Mouse (Mus musculus) heart, embryonic 13.5 days (tissue): ENCODE data around the gene Lrrc8d. TPM values are rescaled to one million over a fixed set of nuclear protein-coding genes. Genes with fewer than 3 reads are reported as not detected.

ENCODE experiments used
- ATAC-seq: fragments of 200-750 bp; cut with Nextera tagmentation; 2 replicates; pipeline ENCODE4 v1.8.0; 2017; ENCODE audit warnings: moderate TSS enrichment; ENCODE audit not compliant: insufficient number of reproducible peaks, low FRiP score, low TSS enrichment; ENCODE audit errors: extremely low read depth
- H3K27ac ChIP-seq: fragments of 300-500 bp; sonication (generic); replicated peaks from 2 replicates; pipeline ENCODE4 v1.5.1; 2015; ENCODE audit warnings: moderate library complexity, mild to moderate bottlenecking, inconsistent platforms
- H3K27me3 ChIP-seq: fragments of 300-500 bp; sonication (generic); replicated peaks from 2 replicates; pipeline ENCODE4 v1.6.1; 2015; ENCODE audit warnings: mild to moderate bottlenecking, inconsistent platforms
- H3K36me3 ChIP-seq: fragments of 300-500 bp; sonication (generic); 2 replicates; pipeline ENCODE4 v1.6.1; 2015; ENCODE audit warnings: mild to moderate bottlenecking, inconsistent platforms
- H3K4me1 ChIP-seq: fragments of 300-500 bp; sonication (generic); 2 replicates; pipeline ENCODE4 v1.6.1; 2015; ENCODE audit warnings: inconsistent platforms
- H3K4me2 ChIP-seq: fragments of 300-500 bp; sonication (generic); 2 replicates; pipeline ENCODE4 v1.6.1; 2015; ENCODE audit warnings: inconsistent platforms, mild to moderate bottlenecking, moderate library complexity
- H3K4me3 ChIP-seq: fragments of 300-500 bp; sonication (generic); 2 replicates; pipeline ENCODE4 v1.5.1; 2015; ENCODE audit warnings: moderate library complexity, mild to moderate bottlenecking, inconsistent platforms
- H3K9ac ChIP-seq: fragments of 300-500 bp; sonication (generic); 2 replicates; pipeline ENCODE4 v1.6.1; 2015; ENCODE audit warnings: inconsistent platforms, mild to moderate bottlenecking, moderate library complexity
- H3K9me3 ChIP-seq: fragments of 300-500 bp; sonication (generic); 2 replicates; pipeline ENCODE4 v1.6.1; 2016; ENCODE audit warnings: inconsistent platforms
- WGBS: fragments of 180-500 bp; shearing (Covaris S2); methylation state at CpG from one replicate; pipeline ENCODE4 v1.1.7; 2015; ENCODE audit warnings: mixed read lengths; 5-methylcytosine and 5-hydroxymethylcytosine counted together
- polyA plus RNA-seq: library from polyadenylated mRNA; unstranded; fragments of >200 nt; fragmentation: Nextera tagmentation; extraction: Ambion mirVana; gene quantifications from 2 replicates; pipeline ENCODE4 v1.2.1, GENCODE M21; 2015

Lrrc8d gene
- polyA plus RNA-seq, 1 experiment from 2014 or later, result 9.0 TPM

DNA sequence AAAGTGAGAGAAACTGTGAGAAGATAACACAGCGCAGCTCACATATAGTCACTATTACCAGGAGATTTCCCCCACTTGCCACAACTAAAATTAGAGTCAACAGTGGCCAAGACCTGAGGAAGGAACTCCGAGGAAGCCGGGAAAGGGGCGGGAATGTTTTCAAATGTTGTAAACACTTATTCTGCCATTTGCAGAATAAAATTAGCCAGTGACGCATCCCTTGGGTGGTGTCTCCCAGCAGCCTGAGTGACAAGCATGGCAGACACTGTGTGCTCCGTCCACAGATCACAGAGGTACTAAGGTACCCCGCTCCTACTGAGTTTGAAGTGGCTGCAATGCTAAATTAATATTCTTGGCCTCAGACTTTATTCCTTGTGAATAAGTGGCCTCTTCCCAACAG, 124.5 kb downstream of the Lrrc8d start:
- Histone ChIP-seq H3K4me1 (peaks cover 24% of the 10 kb centered on the region), H3K4me3 (no peak overlapping the region), H3K27ac (no peak overlapping the region), H3K9ac (no peak overlapping the region), H3K36me3 (no peaks in the 10 kb centered on the region), H3K27me3 (0 out of 2 replicates have a peak, but pooled peaks cover 11% of the 10 kb centered on the region), H3K4me2 (no peak overlapping the region), H3K9me3 (no peaks in the 10 kb centered on the region)
- no peak for ATAC-seq
- WGBS, result 66% methylated on average over 7 of the region's 7 CpGs

GRCm38 (mm10) chr5:105824827-105825226, 125.1 kb downstream of the Lrrc8d start:
- Histone ChIP-seq H3K9ac (no peak overlapping the region), H3K4me1 (peaks cover 28% of the 10 kb centered on the region), H3K9me3 (no peaks in the 10 kb centered on the region), H3K4me2 (no peak overlapping the region), H3K27me3 (0 out of 2 replicates have a peak, but pooled peaks cover 8% of the 10 kb centered on the region), H3K27ac (no peak overlapping the region), H3K36me3 (no peaks in the 10 kb centered on the region), H3K4me3 (no peak overlapping the region)
- ATAC-seq, result no peak
- 53% methylated on average over 4 of the region's 4 CpGs for whole genome bisulfite sequencing

DNA sequence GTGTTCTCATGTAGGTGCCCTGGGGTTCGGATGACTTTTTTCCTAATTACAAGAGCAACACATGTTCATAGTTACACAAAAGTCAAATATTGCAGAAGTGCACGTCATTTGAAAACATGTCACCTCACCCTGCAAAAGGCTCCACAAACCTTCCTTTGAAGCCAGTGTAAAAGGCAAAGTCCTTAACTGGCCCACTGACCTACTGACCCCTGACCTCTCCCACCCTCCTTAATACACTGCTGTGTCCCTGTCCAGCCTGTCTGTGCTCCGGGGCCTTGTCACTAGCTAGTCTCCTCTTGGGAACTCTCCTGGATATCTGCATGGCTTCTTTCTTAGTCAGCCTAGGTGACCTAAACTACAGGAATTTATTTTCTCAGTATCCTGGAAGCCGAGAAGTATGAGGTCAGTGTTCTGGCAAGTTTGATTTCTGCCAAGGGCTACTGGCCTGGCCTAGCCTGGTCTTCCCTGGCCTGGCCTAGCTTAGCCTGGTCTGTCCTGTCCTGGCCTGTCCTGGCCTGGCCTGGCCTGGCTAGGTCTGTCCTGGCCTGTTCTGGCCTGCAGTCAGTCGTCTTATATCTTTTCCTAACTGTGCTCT, 127.2 kb downstream of the Lrrc8d start:
- H3K4me2 ChIP-seq, result no peak overlapping the region
- H3K4me1 ChIP-seq, result peaks cover 28% of the 10 kb centered on the region
- H3K9ac ChIP-seq, result no peak overlapping the region
- H3K36me3 ChIP-seq, result no peaks in the 10 kb centered on the region
- ATAC-seq, result no peak
- 69% methylated on average over 5 of the region's 5 CpGs for WGBS
- H3K27ac ChIP-seq, result no peak overlapping the region
- H3K27me3 ChIP-seq, result no peaks in the 10 kb centered on the region
- no peak overlapping the region for H3K4me3 ChIP-seq
- no peaks in the 10 kb centered on the region for H3K9me3 ChIP-seq

GRCm38 (mm10) chr5:105828050-105828449, 128.3 kb downstream of the Lrrc8d start:
- H3K4me3 ChIP-seq, result no peak overlapping the region
- no peaks in the 10 kb centered on the region for H3K36me3 ChIP-seq
- no peak overlapping the region for H3K9ac ChIP-seq
- H3K4me2 ChIP-seq, result no peak overlapping the region
- no peak overlapping the region for H3K27ac ChIP-seq
- ATAC-seq, result no peak
- no peaks in the 10 kb centered on the region; the same call in 1 of the 2 replicates for H3K27me3 ChIP-seq
- 86% methylated on average over 3 of the region's 3 CpGs for WGBS
- H3K9me3 ChIP-seq, result no peaks in the 10 kb centered on the region
- H3K4me1 ChIP-seq, result peaks cover 28% of the 10 kb centered on the region

GRCm38 (mm10) chr5:105829008-105829586, 129.3 kb downstream of the Lrrc8d start:
- peaks cover 25% of the 10 kb centered on the region for H3K4me1 ChIP-seq
- WGBS, result 26% methylated on average over 7 of the region's 7 CpGs
- ATAC-seq, result no peak
- peak overlapping the region; percentile 46 for H3K27ac ChIP-seq
- H3K4me3 ChIP-seq, result no peak overlapping the region
- H3K27me3 ChIP-seq, result peaks cover 2% of the 10 kb centered on the region; the same call in 1 of the 2 replicates
- no peaks in the 10 kb centered on the region for H3K36me3 ChIP-seq
- no peak overlapping the region for H3K9ac ChIP-seq
- H3K4me2 ChIP-seq, result no peak overlapping the region
- H3K9me3 ChIP-seq, result no peaks in the 10 kb centered on the region

DNA sequence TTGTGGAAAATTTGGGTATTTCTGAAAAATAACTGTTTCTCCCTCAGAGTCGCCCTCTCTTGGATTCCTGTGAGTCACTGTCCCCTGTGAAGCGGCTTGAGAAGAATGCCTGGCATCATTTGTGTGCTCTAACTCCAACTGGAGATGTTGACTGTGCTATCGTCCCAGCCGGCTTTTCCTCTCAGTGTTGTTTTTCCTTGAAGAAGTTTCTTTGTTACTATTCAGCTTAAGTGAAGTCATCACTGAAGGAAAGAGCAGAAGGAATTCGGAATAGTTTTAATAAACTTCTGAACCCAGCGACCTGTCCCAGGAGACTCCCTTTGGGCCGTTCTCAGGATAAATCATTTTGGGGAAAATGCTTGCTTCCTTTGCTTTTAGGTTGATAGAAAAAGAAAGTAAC, 132.4 kb downstream of the Lrrc8d start:
- Histone ChIP-seq H3K27ac (no peak overlapping the region), H3K27me3 (peaks cover 6% of the 10 kb centered on the region; the same call in 1 of the 2 replicates), H3K4me1 (peaks cover 15% of the 10 kb centered on the region), H3K36me3 (no peaks in the 10 kb centered on the region), H3K4me2 (no peak overlapping the region), H3K9ac (no peak overlapping the region), H3K4me3 (no peak overlapping the region), H3K9me3 (no peaks in the 10 kb centered on the region)
- WGBS, result 51% methylated on average over 7 of the region's 7 CpGs
- ATAC-seq, result no peak

DNA sequence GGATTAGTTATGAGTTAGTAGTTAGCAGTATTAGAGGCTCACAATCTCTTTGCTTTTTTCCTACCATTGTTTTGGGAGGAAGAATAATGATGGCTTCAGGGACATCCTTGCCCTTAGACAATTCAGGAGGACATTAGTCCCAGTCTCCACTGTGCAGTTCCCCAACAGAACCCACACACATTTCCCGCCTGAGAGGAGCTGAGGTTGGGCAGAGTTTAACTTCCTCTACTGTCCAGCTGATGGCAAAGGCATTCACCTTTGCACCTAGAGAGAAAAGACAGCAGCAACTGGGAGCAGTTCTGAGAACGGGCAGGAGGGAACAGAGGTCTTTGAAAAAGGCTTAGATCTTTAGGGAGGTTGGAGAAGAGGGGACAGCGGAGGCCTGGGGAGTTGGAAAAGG, 134.2 kb downstream of the Lrrc8d start:
- H3K4me3 ChIP-seq, result no peak overlapping the region
- H3K9me3 ChIP-seq, result no peaks in the 10 kb centered on the region
- peaks cover 14% of the 10 kb centered on the region for H3K4me1 ChIP-seq
- H3K4me2 ChIP-seq, result no peak overlapping the region
- no peak overlapping the region for H3K27ac ChIP-seq
- H3K9ac ChIP-seq, result no peak overlapping the region
- ATAC-seq, result no peak
- no peaks in the 10 kb centered on the region for H3K36me3 ChIP-seq
- WGBS, result 59% methylated on average over 3 of the region's 3 CpGs
- H3K27me3 ChIP-seq, result peaks cover 6% of the 10 kb centered on the region; the same call in 1 of the 2 replicates

DNA sequence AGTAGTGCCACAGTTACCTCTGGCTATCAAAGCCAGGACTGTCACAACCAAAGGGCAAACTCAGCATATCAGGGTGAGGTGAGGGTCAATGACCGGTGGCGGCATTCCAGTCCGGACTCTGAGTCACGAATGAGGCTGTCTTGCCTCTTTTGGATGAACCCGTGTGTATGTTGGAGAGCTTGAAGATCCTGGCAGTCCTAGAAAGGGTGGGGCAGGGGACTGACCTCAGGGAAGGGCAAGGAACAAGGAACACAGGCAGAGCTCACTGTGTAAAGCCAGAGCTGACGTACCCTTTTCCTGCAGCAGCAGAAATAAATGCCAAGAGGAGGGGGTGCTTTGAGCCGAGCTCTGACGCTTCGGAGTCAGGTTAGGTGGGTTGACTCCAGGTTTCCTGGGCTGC, 136.2 kb downstream of the Lrrc8d start:
- Histone ChIP-seq H3K27ac (no peak overlapping the region), H3K4me3 (no peak overlapping the region), H3K4me1 (peaks cover 7% of the 10 kb centered on the region), H3K36me3 (no peaks in the 10 kb centered on the region), H3K9ac (no peak overlapping the region), H3K4me2 (no peak overlapping the region), H3K27me3 (peaks cover 6% of the 10 kb centered on the region; the same call in 1 of the 2 replicates), H3K9me3 (no peaks in the 10 kb centered on the region)
- 58% methylated on average over 9 of the region's 9 CpGs for WGBS
- no peak for ATAC-seq

GRCm38 (mm10) chr5:105839740-105840310, 140.1 kb downstream of the Lrrc8d start:
- ATAC-seq, result no peak
- H3K27me3 ChIP-seq, result 0 out of 2 replicates have a peak, but pooled peaks cover 3% of the 10 kb centered on the region
- peaks cover 7% of the 10 kb centered on the region for H3K4me1 ChIP-seq
- no peaks in the 10 kb centered on the region for H3K9me3 ChIP-seq
- H3K36me3 ChIP-seq, result no peaks in the 10 kb centered on the region
- 62% methylated on average over 13 of the region's 13 CpGs for WGBS
- no peak overlapping the region for H3K27ac ChIP-seq
- no peak overlapping the region for H3K4me2 ChIP-seq
- H3K4me3 ChIP-seq, result no peak overlapping the region
- H3K9ac ChIP-seq, result no peak overlapping the region

DNA sequence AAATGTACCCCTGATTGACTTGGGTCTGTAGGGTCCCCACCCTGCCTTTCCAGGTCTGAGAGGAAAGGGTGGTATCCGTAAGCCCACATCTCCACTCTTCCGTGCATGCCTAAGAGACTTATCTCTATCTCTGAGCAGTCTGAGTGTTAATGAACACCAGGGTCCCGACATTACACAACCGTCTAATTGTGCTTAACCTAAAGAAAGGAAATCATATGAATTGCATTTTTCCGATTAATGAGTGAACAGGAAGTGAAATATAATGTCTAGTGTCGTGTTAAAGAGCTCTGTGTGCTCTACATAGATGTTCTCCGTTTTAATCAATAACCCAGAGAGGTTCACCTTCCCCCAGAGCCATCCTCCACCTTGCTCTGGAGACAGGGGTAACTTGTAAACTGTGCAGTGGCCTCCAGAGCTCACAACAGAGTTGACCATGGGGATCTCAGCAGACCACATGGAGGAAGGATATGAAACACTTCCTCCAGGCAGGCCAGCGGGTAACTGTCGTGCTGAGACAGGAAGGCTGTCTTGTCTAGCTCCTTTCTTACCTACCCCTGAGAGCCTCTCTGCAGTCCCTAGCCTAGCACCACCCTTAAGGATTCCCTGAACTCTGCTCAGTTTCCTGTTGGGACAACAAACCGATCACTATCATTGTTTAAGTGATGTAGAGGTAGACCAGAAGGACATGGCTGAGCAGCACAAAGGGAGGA, 144.4 kb downstream of the Lrrc8d start:
- Histone ChIP-seq H3K27me3 (0 out of 2 replicates have a peak, but pooled peaks cover under 1% of the 10 kb centered on the region), H3K9ac (no peak overlapping the region), H3K27ac (no peak overlapping the region), H3K9me3 (no peaks in the 10 kb centered on the region), H3K4me3 (no peak overlapping the region), H3K36me3 (no peaks in the 10 kb centered on the region), H3K4me1 (peaks cover 1% of the 10 kb centered on the region; the same call in 1 of the 2 replicates), H3K4me2 (no peak overlapping the region)
- WGBS, result 74% methylated on average over 10 of the region's 10 CpGs
- ATAC-seq, result no peak

DNA sequence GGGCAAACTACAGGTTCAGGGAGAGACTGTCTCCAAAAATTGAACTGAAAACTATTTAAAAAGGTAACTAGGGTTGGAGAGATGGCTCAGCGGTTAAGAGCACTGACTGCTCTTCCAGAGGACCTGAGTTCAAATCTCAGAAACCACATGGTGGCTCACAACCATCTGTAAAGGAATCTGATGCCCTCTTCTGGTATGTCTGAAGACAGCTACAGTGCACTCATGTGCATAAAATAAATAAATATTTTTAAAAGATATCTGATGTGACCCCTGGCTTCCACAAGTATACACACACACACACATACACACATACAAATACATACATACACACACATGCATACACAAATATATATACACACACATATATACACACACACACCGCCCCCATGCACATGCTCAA, 145.3 kb downstream of the Lrrc8d start:
- 85% methylated on average over 2 of the region's 2 CpGs for WGBS
- H3K4me2 ChIP-seq, result no peak overlapping the region
- 0 out of 2 replicates have a peak, but pooled peaks cover 5% of the 10 kb centered on the region for H3K27me3 ChIP-seq
- no peaks in the 10 kb centered on the region for H3K36me3 ChIP-seq
- H3K9ac ChIP-seq, result no peak overlapping the region
- ATAC-seq, result no peak
- peaks cover 7% of the 10 kb centered on the region for H3K4me1 ChIP-seq
- no peak overlapping the region for H3K4me3 ChIP-seq
- H3K27ac ChIP-seq, result no peak overlapping the region
- no peaks in the 10 kb centered on the region for H3K9me3 ChIP-seq
